In the genomic region with DNA sequence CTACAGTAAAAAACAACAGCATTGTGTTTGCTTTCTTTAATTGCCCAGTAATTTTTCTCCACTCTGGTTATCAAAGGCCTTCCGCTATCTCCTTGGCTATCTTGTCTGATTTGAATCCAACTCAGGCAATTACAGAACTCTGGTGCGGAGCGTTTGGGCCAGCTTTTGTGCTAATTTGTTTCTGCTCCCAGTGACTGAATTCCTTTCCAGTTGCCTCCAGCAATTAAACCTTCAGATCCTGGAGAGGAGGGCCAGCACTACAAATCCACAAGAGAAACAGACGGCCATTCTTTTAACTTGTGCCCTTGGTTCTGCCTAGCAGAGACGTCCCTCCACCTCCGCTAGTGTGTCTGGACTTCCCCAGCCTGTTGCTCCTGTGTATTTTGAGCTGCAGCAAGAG, we compare ENCODE assay signal across 25 mouse cellular contexts. TPM values are rescaled to one million over a fixed set of nuclear protein-coding genes. Genes with fewer than 3 reads are reported as not detected.
DNase-seq lines count a peak whose midpoint lies in the region; ATAC-seq and TF ChIP-seq lines count a peak whose summit lies in the region.
"Had no signal": no experiment of that assay in that cellular context is flagged by ENCODE, and none has a peak within 500 bp of the region (broad histone marks: within the 10 kb centered on the region; RNA-seq: fewer than 3 reads in every experiment).

No protein-coding gene starts in this region.

- 0 out of 2 replicates have a peak, but pooled peaks cover 3% of the 10 kb centered on the region for H3K4me1 ChIP-seq in embryonic facial prominence, embryonic 14.5 days (ENCODE audit: control insufficient read depth, insufficient read depth, low read length)
- H3K4me1 ChIP-seq in embryonic facial prominence, embryonic 10.5 days, result peaks cover 31% of the 10 kb centered on the region
- H3K4me1 ChIP-seq in forebrain, postnatal 0 days (ENCODE audit: insufficient read depth), result no peaks in the 10 kb centered on the region
- H3K4me1 ChIP-seq in forebrain, embryonic 15.5 days, result no peaks in the 10 kb centered on the region
- peaks cover 15% of the 10 kb centered on the region for H3K4me1 ChIP-seq in hindbrain, embryonic 10.5 days (replicated peaks)
- H3K4me1 ChIP-seq: embryonic facial prominence, embryonic 12.5 days; embryonic facial prominence, embryonic 15.5 days had no signal

- WGBS in embryonic facial prominence, embryonic 14.5 days, result 42% methylated on average over 6 of the region's 6 CpGs
- 42% methylated on average over 6 of the region's 6 CpGs for WGBS in embryonic facial prominence, embryonic 10.5 days
- WGBS in forebrain, postnatal 0 days, result 38% methylated on average over 6 of the region's 6 CpGs
- 44% methylated on average over 6 of the region's 6 CpGs for WGBS in forebrain, embryonic 15.5 days
- WGBS in hindbrain, embryonic 10.5 days, result 74% methylated on average over 6 of the region's 6 CpGs

- H3K27me3 ChIP-seq in embryonic facial prominence, embryonic 14.5 days (replicated peaks; ENCODE audit: control insufficient read depth, insufficient read depth, low read length), result no peaks in the 10 kb centered on the region
- H3K27me3 ChIP-seq in embryonic facial prominence, embryonic 10.5 days (replicated peaks; ENCODE audit: low read depth, poor library complexity, severe bottlenecking), result peaks cover 22% of the 10 kb centered on the region; the same call in 1 of the 2 replicates
- H3K27me3 ChIP-seq in forebrain, postnatal 0 days (ENCODE audit: insufficient read depth, low read length), result no peaks in the 10 kb centered on the region
- H3K27me3 ChIP-seq in forebrain, embryonic 15.5 days, result no peaks in the 10 kb centered on the region
- H3K27me3 ChIP-seq in hindbrain, embryonic 10.5 days (ENCODE audit: insufficient read depth, poor library complexity, severe bottlenecking), result peaks cover 79% of the 10 kb centered on the region
- H3K27me3 ChIP-seq: embryonic facial prominence, embryonic 12.5 days; embryonic facial prominence, embryonic 15.5 days; forebrain, embryonic 13.5 days; Patski had no signal

- ATAC-seq in embryonic facial prominence, embryonic 14.5 days (ENCODE audit: low read depth), result no peak
- no peak for ATAC-seq in forebrain, postnatal 0 days
- no peak for ATAC-seq in forebrain, embryonic 15.5 days (replicated peaks)
- ATAC-seq: activated CD4-positive, CD25-positive, alpha-beta regulatory T cell, adult 4 months; forebrain, embryonic 13.5 days; Patski had no signal

- H3K9ac ChIP-seq in embryonic facial prominence, embryonic 14.5 days (ENCODE audit: low read depth, low read length), result no peak overlapping the region
- H3K9ac ChIP-seq in forebrain, postnatal 0 days, result no peak overlapping the region
- no peak overlapping the region for H3K9ac ChIP-seq in forebrain, embryonic 15.5 days (replicated peaks)
- H3K9ac ChIP-seq: embryonic facial prominence, embryonic 12.5 days; embryonic facial prominence, embryonic 15.5 days; forebrain, embryonic 13.5 days had no signal

- no peaks in the 10 kb centered on the region for H3K36me3 ChIP-seq in embryonic facial prominence, embryonic 14.5 days (ENCODE audit: control insufficient read depth, insufficient read depth, low read length)
- no peaks in the 10 kb centered on the region for H3K36me3 ChIP-seq in embryonic facial prominence, embryonic 10.5 days (replicated peaks)
- no peaks in the 10 kb centered on the region for H3K36me3 ChIP-seq in forebrain, postnatal 0 days (ENCODE audit: insufficient read depth)
- H3K36me3 ChIP-seq in forebrain, embryonic 15.5 days, result no peaks in the 10 kb centered on the region
- H3K36me3 ChIP-seq in hindbrain, embryonic 10.5 days, result no peaks in the 10 kb centered on the region
- H3K36me3 ChIP-seq: embryonic facial prominence, embryonic 12.5 days; embryonic facial prominence, embryonic 15.5 days had no signal

- TF ChIP-seq POLR2A in brain, embryonic 14.5 days (IDR thresholded peaks at IDR 0.05; ENCODE audit: borderline replicate concordance, extremely low read depth, insufficient read depth, insufficient read length, poor library complexity, severe bottlenecking), result no peak

- no peak for TF ChIP-seq CTCF in forebrain, postnatal 0 days (IDR thresholded peaks at IDR 0.05; ENCODE audit: low read depth)
- TF ChIP-seq CTCF in brain, embryonic 14.5 days (IDR thresholded peaks at IDR 0.05; ENCODE audit: borderline replicate concordance, extremely low read depth, insufficient read depth, insufficient read length), result no peak

- DNase-seq in embryonic facial prominence, embryonic 14.5 days (ENCODE audit: low spot score), result peak; percentile 15
- DNase-seq in embryonic facial prominence, embryonic 10.5 days (ENCODE audit: low spot score), result no peak
- DNase-seq in forebrain, postnatal 0 days, result peak; percentile 14
- peak; percentile 18 for DNase-seq in kidney, postnatal 14 days
- no peak for DNase-seq in kidney, adult 9 months
- DNase-seq in brain, embryonic 14.5 days (ENCODE audit: low read depth), result peak; percentile 52
- DNase-seq in hindbrain, embryonic 10.5 days (ENCODE audit: low spot score), result no peak
- DNase-seq: adrenal gland, adult 8-10 months; adrenal gland, postnatal 14 days; adrenal gland, postnatal 36 days; cerebellum, adult 11 months; cerebellum, adult 18-20 months; cerebellum, adult 8-10 months; cerebellum, adult 9-11 months; cerebellum, postnatal 14 days; cerebellum, postnatal 36 days had no signal

- 0 out of 2 replicates have a peak, but pooled peaks cover 5% of the 10 kb centered on the region for H3K9me3 ChIP-seq in embryonic facial prominence, embryonic 14.5 days (ENCODE audit: control insufficient read depth, low read length)
- H3K9me3 ChIP-seq in embryonic facial prominence, embryonic 10.5 days, result no peaks in the 10 kb centered on the region
- H3K9me3 ChIP-seq in forebrain, postnatal 0 days (ENCODE audit: low read length), result no peaks in the 10 kb centered on the region
- H3K9me3 ChIP-seq in forebrain, embryonic 15.5 days, result no peaks in the 10 kb centered on the region
- H3K9me3 ChIP-seq in hindbrain, embryonic 10.5 days, result peaks cover 13% of the 10 kb centered on the region
- H3K9me3 ChIP-seq: embryonic facial prominence, embryonic 12.5 days; embryonic facial prominence, embryonic 15.5 days; forebrain, embryonic 13.5 days had no signal

- H3K27ac ChIP-seq in embryonic facial prominence, embryonic 14.5 days (replicated peaks; ENCODE audit: low read depth, low read length), result no peak overlapping the region
- H3K27ac ChIP-seq in embryonic facial prominence, embryonic 10.5 days (replicated peaks), result no peak overlapping the region
- H3K27ac ChIP-seq in forebrain, postnatal 0 days (ENCODE audit: low read depth, low read length), result no peak overlapping the region
- H3K27ac ChIP-seq in forebrain, embryonic 15.5 days (replicated peaks), result no peak overlapping the region
- H3K27ac ChIP-seq in hindbrain, embryonic 10.5 days, result no peak overlapping the region
- H3K27ac ChIP-seq: embryonic facial prominence, embryonic 12.5 days; embryonic facial prominence, embryonic 15.5 days; forebrain, embryonic 13.5 days had no signal

- no peak overlapping the region for H3K4me2 ChIP-seq in embryonic facial prominence, embryonic 14.5 days (ENCODE audit: low read depth, low read length)
- H3K4me2 ChIP-seq in forebrain, postnatal 0 days (ENCODE audit: low read depth), result no peak overlapping the region
- H3K4me2 ChIP-seq in forebrain, embryonic 15.5 days (replicated peaks), result no peak overlapping the region
- H3K4me2 ChIP-seq: embryonic facial prominence, embryonic 12.5 days; embryonic facial prominence, embryonic 15.5 days; forebrain, embryonic 13.5 days had no signal

- no peak overlapping the region for H3K4me3 ChIP-seq in embryonic facial prominence, embryonic 14.5 days (ENCODE audit: low read depth, low read length)
- no peak overlapping the region for H3K4me3 ChIP-seq in embryonic facial prominence, embryonic 10.5 days
- no peak overlapping the region for H3K4me3 ChIP-seq in forebrain, postnatal 0 days (ENCODE audit: low read depth, low read length)
- no peak overlapping the region for H3K4me3 ChIP-seq in forebrain, embryonic 15.5 days
- no peak overlapping the region for H3K4me3 ChIP-seq in hindbrain, embryonic 10.5 days
- H3K4me3 ChIP-seq: embryonic facial prominence, embryonic 12.5 days; embryonic facial prominence, embryonic 15.5 days; erythroblast, embryonic 14.5 days; forebrain, embryonic 13.5 days had no signal

RNA-seq across cellular contexts. Expression of gene Ankrd55, which starts 51.3 kb away (rescaled TPM):
- polyA plus RNA-seq in embryonic facial prominence, embryonic 14.5 days (2014; fragmentation: Nextera tagmentation; extraction: Ambion mirVana), result 0.92 and 1.2 TPM in 2 replicates
- polyA plus RNA-seq in embryonic facial prominence, embryonic 10.5 days (2016; fragmentation: Nextera tagmentation; extraction: Ambion mirVana), result 0.33 and 0.49 TPM in 2 replicates
- total RNA-seq in forebrain, postnatal 0 days (2014; rRNA removed), result 10.5 and 15.6 TPM in 2 replicates
- polyA plus RNA-seq in forebrain, postnatal 0 days (2015; fragmentation: Nextera tagmentation; extraction: Ambion mirVana), result 3.4 and 5.7 TPM in 2 replicates
- 2.6 TPM in 2 replicates for polyA plus RNA-seq in forebrain, embryonic 15.5 days (2015; fragmentation: Nextera tagmentation; extraction: Ambion mirVana)
- polyA plus RNA-seq in brain, embryonic 14.5 days (2012; rRNA removed), result 6.0 and 8.5 TPM in 2 replicates
- polyA plus RNA-seq in hindbrain, embryonic 10.5 days (2016; fragmentation: Nextera tagmentation; extraction: Ambion mirVana), result 0.68 and 1.9 TPM in 2 replicates
- total RNA-seq: common myeloid progenitor, adult 5-6 weeks; MEL had no signal
- polyA plus RNA-seq: erythroblast, embryonic 14.5 days had no signal

Comparison
In these comparisons a context has a peak if more than half of its experiments do, and no peak if none do; other contexts are left out.
1. DNase-seq: peak in embryonic facial prominence, embryonic 14.5 days (single experiment), forebrain, postnatal 0 days (single experiment), kidney, postnatal 14 days (single experiment) and brain, embryonic 14.5 days (single experiment); none in embryonic facial prominence, embryonic 10.5 days (single experiment), kidney, adult 9 months (single experiment) and hindbrain, embryonic 10.5 days (single experiment).